Mouse (Mus musculus): ENCODE data around the gene Zfp606. TPM values are rescaled to one million over a fixed set of nuclear protein-coding genes. Genes with fewer than 3 reads are reported as not detected.
A peak's percentile ranks its signal among the peaks of the same experiment; 100 is the strongest.

The Zfp606 gene
- total RNA-seq (2015) (11.2 and 12.3 TPM in 2 replicates), total RNA-seq (2017) (9.4 and 11.7 TPM in 2 replicates)

DNA sequence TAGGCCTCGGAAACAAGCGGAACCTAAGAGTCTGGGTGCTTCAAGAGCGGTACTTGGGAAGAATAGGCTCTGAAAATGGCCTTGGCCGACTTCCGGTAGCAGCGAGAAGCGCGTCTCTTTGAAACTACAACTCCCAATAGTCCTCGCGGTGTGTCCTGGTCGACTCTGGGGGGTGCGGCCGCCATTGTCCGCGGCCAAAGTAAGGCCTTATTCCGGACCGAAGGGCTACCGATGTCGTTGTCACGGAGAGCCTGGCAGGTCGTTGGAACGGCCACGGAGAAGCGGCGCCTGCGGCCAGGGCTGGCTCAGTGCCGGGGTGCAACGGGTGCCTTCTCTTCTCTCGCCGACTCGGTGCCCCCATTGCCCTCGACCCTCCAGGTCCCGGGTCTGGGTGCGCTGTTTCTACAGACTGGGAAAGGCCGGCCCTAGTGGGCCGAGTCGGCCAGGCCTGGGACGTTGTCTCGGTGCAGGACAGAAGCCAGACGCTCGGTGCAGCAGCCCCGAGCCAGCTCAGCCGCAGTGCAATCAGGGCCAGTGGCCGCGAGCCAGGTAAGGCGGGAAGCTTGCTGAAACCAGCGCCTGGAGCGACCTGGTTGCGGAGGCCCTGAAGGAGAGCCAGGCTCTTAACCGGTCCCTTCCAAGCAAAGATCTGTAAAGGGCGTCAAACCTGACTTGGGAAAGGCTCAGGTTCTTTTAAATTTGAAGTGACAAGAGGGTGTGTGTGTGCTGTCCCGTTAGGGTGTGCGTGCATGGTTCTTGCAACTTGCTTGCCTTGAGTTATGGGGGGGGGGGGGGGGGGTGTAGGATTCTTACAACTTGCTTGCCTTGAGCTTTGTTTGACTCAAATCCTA, at the start of gene Zfp606:
Gene Zfp606 (plus strand): TSS at position 136 of the 851 bp plus-strand sequence.
- peak; percentile 97 for ATAC-seq (replicated peaks; ENCODE audit: poor library complexity)

DNA sequence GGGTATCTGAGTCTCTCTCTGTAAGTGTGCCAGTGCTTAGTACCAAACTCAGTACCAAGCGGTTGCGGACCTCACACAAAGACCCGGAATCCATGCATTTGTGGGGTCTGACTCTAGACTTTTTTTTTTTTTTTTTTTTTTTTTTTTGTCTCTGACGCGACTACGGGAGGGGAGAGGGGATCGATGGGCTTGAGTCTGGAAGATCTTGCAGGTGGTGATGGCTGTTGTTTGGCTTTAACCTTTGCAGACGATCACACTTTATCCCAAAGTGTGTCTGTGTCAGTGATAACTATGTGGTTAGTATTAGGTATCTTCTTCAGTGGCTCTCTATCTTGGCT, 885 bp downstream of the Zfp606 start:
- ATAC-seq (replicated peaks; ENCODE audit: poor library complexity): no peak

DNA sequence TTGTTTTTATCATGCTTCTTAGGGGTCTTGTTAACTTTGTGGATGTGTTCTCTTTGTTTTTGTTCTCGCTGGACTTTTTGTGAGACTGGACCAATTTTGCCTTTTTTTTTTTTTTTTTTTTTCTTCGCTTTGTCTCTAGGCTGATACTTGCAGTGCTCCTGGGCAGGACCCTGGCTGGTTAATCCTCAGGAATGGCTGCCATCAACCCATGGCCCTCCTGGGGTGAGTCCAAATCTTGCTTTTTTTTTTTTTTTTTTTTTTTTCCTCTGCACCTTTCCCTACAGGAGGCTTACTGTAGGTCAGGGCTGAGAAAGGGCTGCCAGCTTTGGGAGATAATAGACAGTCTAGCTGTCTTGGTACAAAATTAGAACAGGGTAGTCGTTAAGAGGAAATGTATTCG, 1.4 kb downstream of the Zfp606 start:
- ATAC-seq (replicated peaks; ENCODE audit: poor library complexity): no peak

DNA sequence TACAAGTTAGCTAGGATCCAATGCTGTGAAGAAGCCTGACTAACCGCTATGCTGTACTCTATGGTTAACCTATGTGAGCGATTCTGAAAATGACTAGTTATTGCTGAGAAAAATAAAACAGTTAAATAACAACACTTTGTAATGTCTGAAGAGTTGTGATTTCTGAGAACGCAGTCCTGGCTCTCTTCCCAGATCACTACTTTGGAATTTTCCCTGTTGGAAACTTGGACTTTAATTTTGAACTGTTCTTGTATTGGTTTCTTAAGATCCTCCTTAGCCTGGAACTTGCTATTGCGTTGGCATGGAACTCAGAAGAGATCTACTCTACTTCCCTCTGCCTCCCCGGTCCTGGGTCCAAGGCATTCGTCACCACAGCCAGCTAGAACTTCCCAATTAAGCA, 5.7 kb downstream of the Zfp606 start:
- no peak for ATAC-seq (replicated peaks; ENCODE audit: poor library complexity)

GRCm38 (mm10) chr7:12485956-12486355, 7.9 kb downstream of the Zfp606 start:
- ATAC-seq (replicated peaks; ENCODE audit: poor library complexity): no peak

GRCm38 (mm10) chr7:12486691-12487090, 8.6 kb downstream of the Zfp606 start:
- no peak for ATAC-seq (replicated peaks; ENCODE audit: poor library complexity)

- no peak for ATAC-seq (replicated peaks; ENCODE audit: poor library complexity)
These were observed 32.8 kb downstream of the Zfp606 start for GRCm38 (mm10) chr7:12510913-12511312.

GRCm38 (mm10) chr7:12512217-12512616, 34.1 kb downstream of the Zfp606 start, which contains the start of gene 2900092C05Rik:
Gene 2900092C05Rik, plus strand, starts transcription at chr7:12512517.
- ATAC-seq (replicated peaks; ENCODE audit: poor library complexity): no peak

Other genes with a start within 250 kb of the Zfp606 start
- gene Vmn1r81, start 210.0 kb upstream of the Zfp606 start, total RNA-seq (2015): 0.02 TPM in 1 of 2 replicates, not detected in the other
- not detected in 2 replicates for gene Vmn1r81, start 210.0 kb upstream of the Zfp606 start, total RNA-seq (2017)
- not detected in 2 replicates for gene Vmn1r82, start 177.9 kb upstream of the Zfp606 start, total RNA-seq (2015)
- not detected in 2 replicates for gene Vmn1r82, start 177.9 kb upstream of the Zfp606 start, total RNA-seq (2017)
- gene Vmn1r83, start 148.8 kb upstream of the Zfp606 start, total RNA-seq (2015): not detected in 2 replicates
- not detected in 2 replicates for gene Vmn1r83, start 148.8 kb upstream of the Zfp606 start, total RNA-seq (2017)
- not detected in 2 replicates for gene Vmn1r84, start 109.0 kb upstream of the Zfp606 start, total RNA-seq (2015)
- not detected in 2 replicates for gene Vmn1r84, start 109.0 kb upstream of the Zfp606 start, total RNA-seq (2017)
- gene Zfp551, start 55.5 kb upstream of the Zfp606 start, total RNA-seq (2015): 0.44 and 0.57 TPM in 2 replicates
- gene Zfp551, start 55.5 kb upstream of the Zfp606 start, total RNA-seq (2017): 1.9 and 2.0 TPM in 2 replicates
- not detected in 2 replicates for gene 2900092C05Rik, start 34.2 kb downstream of the Zfp606 start, total RNA-seq (2015)
- not detected in 2 replicates for gene 2900092C05Rik, start 34.2 kb downstream of the Zfp606 start, total RNA-seq (2017)
- 0.02 TPM in 2 replicates for gene Vmn2r53, start 130.5 kb downstream of the Zfp606 start, total RNA-seq (2015)
- not detected in 2 replicates for gene Vmn2r53, start 130.5 kb downstream of the Zfp606 start, total RNA-seq (2017)
- gene Vmn2r54, start 162.0 kb downstream of the Zfp606 start, total RNA-seq (2015): not detected in 2 replicates
- gene Vmn2r54, start 162.0 kb downstream of the Zfp606 start, total RNA-seq (2017): not detected in 2 replicates
- not detected in 2 replicates for gene Vmn2r55, start 206.7 kb downstream of the Zfp606 start, total RNA-seq (2015)
- gene Vmn2r55, start 206.7 kb downstream of the Zfp606 start, total RNA-seq (2017): not detected in 2 replicates

Data from megakaryocyte progenitor cell, adult 5-6 weeks (primary cell).